Mouse (Mus musculus) brain, embryonic 18.5 days (tissue): ENCODE results near the gene Slc16a1.
"Not testable (repeated sequence)": the region's sequence is repeated elsewhere in the genome, so short reads cannot be mapped to it uniquely, and the experiment has no call there.

Experiments used
- DNase-seq: peaks from one replicate; pipeline ENCODE4 v3.0.0-alpha.2; 2012; ENCODE audit warnings: low read depth, low spot score

The Slc16a1 gene

DNA sequence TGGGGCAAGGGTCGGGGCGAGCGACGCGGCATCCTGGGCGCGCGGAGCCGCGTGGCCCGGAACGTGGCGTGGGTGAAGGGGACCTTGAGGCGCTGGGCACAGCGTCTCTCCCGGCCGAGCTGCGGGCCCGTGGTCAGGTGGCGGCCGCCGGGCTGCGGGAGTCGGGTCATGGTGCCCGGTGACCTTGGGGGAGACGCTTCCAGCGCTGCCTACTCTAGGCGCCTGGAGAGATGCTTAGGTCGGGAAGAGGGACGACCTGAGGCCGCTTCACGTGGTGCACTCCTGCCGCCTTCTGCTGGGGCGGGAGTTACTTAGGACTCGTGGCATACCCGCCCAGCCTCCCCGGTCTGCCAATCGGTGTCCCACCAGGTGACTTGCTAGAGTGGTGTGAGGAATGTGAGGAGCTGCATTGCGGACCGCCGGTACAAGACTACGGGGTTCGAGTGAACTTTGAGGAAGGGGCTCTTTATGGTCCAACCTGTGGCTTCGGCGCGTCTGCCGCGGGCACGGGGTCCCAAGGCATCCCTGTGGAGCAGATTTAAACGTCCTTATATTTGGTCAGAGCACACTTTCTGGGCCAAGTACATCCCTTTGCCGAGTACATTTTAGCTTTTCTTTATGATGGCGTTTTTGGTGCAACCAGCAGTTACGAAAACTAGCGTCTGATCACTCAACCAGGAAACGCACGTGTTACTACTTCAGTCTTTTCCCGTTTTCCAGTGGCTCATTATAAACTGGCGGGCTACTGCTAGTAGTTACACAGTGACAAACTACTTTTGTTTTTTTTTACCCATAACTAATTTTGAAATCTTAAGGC is 672 bp downstream of the Slc16a1 start:
- no peak for DNase-seq

DNA sequence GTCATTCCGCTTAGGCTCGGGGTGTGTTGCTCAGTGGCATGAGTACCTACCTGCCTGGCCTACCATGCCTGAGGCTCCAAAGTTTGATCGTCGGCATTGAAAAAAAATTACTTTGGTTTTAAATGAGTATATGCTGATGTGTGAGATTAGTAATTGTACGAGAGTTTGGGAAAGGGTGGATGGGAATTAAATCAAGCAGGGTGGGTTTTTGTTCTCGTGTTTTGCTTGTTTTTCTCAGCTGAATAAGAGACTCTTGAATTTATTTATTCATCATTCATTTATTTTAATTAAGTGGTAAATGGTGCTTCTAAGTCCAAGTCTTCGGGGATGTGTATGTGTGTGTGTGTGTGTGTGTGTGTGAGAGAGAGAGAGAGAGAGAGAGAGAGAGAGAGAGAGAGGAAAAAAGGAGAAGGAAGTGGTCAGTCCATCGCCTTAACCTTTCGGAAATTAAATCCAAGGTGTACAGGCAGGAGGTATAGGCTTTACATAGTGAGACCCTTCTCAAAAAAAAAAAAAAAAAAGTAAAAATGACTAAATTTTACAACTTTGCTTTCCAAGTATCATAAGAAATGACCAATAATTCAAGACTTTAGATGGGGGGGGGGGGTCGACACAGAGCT is 1.4 kb downstream of the Slc16a1 start:
- no peak for DNase-seq

DNA sequence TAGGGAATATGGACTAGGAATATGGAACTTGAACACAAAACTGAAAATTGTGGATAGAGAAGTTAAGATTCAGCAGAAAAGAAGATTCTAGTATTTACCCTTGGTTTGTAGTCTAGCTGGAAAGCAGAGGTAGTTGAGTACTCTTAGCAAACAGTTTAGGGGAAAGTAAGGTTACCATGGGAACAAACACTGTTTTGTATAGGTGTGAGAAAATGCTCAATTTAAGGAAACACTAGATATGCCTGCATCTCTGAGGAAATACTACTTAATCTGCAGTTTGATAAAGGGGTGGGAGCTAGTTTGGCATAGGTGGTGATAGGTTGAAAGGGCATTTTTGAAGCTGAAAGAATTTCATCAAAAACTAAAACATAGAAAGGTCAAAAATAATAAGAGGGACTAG is 2.4 kb downstream of the Slc16a1 start:
- no peak for DNase-seq

DNA sequence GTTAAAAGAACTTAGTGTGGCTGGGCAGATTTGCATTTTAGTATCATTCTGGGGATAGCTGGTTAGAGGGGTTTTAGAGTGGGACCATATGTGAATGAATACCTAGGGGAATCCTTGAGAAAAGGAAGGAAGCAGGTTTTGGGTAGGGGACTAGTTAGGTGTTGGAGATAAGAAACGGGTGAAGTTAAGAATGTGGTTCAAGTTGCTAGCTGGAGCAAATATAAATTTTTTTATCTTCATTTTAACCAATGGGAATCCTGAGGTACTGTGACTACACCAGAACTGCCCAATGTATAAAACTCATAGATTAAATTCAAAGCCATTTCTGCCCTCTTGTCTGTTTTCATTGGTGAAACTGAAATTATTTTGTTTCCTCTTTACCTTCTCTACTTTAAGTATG is 2.8 kb downstream of the Slc16a1 start:
- DNase-seq = no peak

DNA sequence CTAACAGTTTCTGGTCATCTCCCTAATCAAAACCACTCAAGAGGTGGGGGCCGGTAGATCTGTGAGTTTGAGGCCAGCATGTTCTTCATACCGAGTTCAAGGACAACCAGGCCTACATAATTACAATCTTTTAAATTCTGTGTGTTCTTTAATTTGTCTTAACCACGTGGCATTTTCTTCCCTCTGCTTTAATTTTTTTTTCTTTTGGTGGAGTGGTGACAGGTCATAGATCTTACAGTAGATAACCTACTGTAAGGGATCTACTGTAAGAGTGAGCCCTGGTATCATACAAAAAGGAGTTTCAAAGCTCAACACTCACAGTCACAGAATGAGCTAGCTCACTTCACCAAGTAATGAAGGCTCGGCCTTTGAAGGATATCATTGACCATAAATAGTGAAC is 4.6 kb downstream of the Slc16a1 start:
- no peak for DNase-seq

DNA sequence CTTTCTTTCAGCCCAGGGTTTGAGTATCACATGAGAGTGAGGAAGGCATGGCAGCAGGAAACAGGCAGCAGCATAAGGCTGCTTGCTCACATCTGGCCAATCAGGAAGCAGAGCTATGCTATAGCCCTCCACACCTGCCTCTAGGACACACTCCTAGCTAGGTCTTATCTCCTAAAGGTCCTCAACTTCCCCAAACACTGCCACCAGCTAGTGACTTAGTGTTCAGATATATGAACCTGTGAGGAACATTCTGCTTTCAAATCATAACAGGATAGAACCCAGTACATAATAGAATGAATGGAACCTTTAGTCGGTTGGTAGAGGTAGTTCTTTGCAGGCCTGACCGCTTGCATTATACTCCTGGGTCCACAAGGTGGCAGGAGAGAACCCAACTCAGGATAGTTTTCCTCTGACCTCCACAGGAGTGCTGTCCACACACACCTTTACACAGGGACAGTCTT is 5.4 kb downstream of the Slc16a1 start:
- no peak for DNase-seq

DNA sequence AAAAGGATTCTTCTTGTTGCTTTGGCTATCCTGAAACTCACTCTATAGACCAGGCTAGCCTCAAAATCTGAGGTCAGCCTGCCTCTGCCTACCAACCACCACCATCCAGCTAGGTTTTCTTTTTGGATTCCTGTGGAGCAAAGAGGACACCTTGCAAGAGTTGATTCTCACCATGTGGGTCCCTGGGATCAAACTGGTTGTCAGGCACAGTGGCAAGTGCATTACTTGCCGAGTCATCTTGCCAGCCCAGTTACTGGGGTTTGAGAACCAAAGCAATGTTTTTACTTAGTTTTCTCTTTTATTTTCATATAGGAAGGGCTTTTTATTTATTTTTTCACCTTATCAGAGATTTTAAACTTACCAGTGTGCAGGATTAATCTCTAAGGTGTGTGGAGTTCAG is 5.9 kb downstream of the Slc16a1 start:
- DNase-seq = no peak

DNA sequence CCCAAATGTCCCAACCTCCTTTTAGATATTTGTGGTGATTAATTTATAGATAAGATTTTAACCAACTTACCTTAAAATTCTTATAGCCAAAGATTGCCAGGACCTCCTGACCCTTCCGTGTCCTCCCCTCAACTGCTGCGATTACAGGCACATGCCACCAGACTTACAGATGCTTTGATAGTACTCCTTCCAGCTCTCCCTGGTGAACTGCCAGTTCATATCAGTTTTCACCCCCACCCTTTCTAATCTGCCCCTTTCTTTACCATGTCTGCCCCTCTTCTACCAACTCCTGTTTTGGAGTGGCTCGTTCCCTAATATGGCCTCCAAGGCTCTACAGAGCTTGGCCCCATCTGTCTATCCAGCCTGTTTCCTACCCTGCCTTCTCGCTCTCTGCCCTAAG is 15.8 kb downstream of the Slc16a1 start:
- no peak for DNase-seq

DNA sequence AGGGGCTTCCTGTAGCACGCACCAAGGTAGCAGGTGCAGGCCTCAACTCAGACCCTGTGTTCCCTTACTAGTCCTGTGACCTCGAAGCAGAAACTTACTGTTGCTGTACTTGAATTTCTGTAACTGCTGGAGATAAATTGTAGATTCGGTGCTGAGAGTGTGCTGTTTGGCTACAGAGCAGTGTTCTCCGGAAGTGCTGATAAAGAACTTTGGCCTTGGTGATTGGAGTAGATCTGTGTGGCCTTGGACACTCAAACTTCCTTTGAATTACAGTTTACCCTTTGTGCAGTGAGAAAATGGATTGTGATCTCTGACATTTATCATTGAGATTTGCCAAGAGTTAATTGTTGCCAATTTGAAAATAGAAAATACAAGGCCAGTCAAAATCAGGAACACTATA is 16.5 kb downstream of the Slc16a1 start:
- no peak for DNase-seq

DNA sequence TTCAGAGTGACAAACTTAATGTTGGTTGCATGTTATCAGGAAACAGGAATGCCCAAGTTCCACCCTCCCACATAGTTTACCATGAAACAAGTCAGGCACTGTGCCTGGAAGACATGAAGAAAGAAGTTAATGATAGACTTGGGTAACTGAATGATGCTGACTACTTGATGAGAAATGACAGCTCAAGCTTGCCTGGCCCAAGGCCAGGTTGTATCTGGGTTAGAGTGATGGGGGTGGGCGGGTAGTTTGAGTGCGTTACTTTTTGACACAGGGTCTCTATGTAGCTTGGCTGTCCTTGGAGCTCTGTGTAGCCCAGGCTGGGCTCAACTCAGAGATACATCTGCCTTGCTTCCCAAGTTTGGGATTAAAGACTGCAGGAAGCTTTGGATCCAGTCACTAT is 20.2 kb downstream of the Slc16a1 start:
- DNase-seq = no peak

DNA sequence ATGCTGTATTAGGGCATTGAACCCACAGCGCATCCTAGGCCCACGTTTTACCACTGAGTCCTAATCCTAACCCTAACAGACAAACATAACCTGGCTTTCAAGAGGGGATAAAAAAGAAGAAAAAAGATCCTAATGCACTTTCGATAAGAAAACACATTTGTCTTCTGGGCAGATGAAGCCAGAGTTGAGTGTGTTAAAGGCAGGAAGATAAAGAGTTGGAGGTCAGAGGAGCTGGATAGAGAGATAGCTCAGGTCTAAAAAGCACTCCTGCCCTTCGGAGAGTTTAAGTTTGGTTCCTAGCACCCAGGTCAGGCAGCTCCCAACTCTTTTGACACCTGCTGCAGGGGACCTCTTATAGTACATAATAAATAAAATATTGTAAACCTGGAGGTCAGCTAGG is 21.3 kb downstream of the Slc16a1 start:
- no peak for DNase-seq

DNA sequence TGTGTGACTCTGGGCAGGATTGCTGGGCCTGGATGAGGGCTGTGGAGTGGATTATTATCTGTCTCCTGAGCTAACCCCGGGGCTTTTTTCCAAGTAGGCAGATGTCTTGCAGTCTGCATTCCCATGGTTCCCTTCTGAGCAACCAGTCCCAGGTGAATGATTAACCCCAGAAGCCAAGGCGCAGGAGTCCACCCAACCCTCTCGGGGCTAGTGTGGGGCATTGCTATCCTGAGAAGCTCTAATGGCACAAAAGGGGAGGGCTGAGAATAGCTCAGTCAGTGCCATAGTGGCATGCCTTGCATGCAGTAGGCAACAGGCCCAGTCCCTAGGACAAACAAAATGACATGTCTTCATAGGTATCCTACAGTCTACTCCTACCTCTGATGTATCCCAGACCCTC is 22.1 kb downstream of the Slc16a1 start:
- no peak for DNase-seq

DNA sequence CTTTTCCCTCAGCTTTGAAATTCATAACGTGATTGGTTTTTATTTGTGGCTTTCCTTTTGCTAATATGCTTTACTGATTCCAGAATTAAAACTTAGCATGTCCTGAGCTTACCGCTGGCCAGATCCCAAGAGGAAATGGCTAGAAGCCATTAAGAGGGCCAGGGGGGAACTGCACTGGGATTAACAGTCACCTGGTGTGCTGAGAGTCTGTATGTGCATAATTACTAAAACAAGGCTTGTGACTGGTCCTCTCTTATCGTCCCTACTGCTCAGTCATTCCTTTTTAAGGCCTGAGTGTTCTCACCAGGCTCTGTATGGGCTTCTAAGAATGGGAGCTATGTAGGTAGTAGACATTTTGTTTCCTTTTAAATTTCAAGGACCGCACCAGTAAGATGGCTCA is 23.5 kb downstream of the Slc16a1 start:
- DNase-seq = no peak

DNA sequence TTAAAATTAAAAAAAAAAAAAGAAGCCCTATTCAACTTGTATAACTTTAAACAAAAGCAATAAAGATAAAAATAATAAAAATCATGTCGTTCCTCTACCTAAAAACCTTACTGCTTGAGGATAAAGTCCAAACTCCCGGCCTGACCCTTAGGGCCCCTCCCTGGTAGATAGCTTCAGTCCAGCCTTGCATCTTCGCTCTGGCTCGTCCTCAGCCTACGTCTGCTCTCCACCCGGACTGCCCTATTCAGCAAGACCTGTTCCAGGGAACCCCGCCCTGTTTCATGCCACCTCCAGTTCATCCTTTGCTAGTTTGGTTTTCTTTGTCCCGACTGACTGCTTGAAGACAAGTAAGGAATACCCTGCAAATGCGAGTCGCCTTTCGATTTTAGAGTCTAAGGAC is 24.5 kb downstream of the Slc16a1 start:
- no peak for DNase-seq

DNA sequence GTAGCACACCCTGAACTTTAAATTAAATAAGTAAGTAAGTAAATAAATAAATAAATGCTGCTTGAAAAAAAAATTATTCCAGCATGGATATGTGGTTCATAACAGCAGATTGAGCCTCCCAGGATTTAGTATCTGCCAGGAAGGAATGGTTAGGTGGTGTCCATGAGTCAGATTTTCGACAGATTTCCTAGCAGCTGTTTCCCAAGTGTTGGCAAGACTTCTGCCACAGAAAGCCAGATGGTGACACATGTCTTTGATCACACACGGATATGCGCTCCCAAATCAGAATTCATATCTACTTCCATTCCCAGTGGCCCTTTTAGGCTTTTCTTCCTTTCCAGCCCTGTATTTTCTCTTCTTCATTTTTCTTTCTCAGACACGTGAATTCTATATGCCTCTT is 28.5 kb downstream of the Slc16a1 start:
- DNase-seq = peak; percentile 64

DNA sequence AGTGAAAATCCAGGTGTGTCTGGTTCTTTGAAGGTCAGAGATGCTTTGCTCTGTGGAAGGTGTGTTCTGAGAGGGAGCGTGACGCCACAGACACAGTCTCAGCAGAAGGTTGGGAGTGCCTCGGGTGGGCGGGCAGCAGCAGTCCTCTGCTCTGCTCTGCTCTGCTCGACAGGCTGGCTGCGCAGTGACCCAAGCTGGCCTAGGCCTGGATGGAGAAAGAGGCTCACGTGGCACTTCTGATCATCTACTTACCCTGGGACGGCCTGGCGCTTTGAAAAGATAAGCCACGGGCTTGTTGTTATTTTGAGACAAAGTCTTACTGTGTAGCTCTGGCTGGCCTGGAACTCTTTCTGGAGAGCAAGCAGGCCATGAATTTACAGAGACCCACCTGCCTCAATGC is 29.0 kb downstream of the Slc16a1 start:
- DNase-seq = no peak

DNA sequence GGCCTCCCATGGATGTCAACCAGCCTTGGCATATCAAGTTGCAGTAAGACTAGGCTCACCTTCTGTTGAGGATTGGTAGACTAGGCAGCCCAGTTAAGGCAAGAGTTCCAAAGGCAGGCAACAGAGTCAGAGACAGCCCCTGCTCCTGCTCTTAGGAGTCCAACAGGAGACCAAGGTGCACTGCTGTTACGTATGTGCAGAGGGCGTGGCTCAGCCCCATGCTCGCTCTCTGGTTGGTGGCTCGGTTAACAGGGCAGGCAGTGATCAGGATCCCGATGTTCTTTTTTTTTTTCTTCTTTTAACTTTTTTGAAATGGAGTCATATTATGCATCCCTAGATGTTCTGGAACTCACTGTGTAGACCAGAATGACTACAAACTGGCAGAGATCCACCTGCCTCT is 30.5 kb downstream of the Slc16a1 start:
- no peak for DNase-seq

DNA sequence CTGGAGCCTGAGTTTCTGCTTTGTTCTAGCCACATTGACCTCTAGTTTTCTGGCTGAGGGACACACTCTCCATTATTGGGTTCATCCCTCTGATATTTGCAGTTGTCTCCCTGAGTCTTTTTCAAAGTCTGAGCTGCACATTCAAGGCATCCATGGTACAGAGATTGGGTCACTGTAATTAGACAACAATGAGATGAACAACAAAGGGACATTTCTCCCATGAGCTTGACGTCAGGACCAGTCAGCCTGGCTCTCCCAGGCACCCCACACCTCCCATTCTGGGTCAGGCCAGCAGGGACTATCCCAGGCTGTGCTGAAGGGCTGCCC is 31.4 kb downstream of the Slc16a1 start:
- no peak for DNase-seq

DNA sequence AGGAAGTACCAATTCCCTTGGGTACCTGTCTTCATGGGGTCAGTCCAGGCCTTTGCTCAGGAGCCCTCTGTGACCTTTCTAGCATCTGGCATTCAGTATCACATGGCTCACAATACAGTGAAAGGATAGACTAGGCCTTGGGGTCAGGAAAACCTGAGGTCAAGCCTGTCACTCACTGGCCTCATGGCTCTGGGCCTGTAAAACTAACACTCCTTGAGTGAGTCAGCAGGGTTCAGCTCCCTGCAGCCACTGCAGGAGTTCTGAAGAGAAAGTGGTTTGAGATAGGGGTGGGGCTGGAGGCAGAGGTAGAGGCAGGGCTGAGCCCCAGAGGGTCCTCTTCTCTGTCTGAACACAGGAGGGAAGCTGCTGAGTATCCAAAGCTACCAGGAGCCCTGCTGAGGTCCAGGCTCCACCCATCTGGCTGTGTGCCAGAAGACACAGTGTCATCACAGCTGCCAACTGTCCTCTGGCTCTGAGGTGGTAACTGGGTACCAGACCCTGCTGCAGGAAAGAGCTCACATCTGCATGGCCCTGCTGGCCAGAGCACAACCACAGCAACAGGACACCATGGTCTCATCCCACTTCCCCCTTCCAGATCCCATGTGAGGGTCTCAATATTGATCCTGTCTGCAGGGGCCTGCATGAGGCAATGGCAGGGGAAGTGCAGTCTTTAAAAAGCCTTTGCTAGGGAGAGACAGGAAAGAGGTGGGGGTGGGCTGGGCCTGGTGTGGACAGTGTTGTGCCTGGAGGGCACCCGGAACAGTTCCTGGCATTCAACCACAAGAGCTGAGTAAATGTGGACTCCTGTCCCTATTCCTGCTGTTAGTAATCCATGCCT is 31.9 kb downstream of the Slc16a1 start:
- DNase-seq = not testable (repeated sequence)

DNA sequence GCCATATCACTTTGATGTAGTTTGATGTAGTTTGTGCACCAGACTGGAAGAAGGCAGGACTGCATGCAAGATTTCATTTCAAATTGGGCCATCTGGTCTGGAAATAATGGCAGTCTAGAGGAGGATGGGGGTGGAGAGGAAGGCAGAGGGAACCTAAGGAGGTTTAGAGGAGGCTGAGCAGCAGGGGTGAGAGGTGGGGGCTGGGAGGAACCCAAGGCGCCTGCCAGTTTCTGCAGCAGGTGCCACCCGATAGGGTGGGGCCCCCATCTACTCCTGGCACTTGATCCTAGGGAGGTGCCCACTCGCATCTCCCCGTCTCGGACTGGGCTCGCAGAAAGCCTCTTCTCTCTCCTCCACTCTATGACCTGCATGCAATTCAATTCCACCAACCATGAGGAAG is 33.1 kb downstream of the Slc16a1 start:
- no peak for DNase-seq

DNA sequence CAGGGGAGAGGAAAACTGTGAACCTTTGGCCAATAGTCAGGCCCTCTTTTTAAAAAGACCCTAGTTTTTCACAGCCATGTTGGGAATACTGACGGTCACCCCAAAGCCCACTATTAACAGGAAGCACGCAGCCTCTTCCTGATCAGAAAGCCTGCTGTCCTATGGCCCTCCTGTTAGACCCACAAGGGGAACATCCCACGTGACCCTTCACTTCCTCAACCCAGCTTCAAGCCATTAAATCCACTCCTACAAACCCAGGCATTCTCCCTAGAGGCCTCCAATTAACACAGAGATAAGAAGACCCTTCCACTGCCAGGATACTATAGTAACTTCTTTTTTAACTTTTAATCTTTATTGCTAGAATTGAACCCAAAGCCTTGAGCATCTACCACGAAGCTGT is 33.6 kb downstream of the Slc16a1 start:
- DNase-seq = no peak

DNA sequence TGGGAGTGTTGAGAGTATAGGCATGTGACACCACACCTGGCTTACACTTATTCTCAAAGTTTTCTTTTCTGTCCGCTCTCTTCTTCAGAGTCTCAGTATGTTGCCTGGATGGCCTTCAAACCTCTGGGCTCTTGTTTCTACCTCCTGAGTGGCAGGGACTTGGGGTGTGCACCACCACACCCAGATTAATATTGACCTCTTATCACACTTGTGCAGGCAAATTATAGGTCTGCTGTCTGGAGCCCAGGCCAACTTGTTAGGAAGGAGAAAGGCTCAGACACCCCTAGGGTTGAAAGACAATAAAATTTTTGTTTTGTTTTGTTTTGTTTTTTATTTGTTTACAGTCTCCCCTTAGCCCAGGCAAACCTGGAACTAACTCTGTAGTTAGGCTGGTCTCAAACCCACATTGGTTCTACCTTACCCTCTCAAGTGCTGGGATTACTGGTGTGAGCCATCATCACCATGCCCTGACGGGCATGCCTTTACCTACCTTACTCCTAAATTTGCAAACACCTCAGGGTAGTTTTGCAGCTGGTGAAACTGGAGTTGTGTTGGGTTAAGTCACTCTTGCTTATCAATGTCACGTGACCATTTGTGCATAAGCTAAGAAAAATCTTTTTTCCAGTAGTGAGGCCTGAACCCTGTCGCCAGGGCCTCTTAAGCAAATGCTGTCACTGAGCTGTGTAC is 35.3 kb downstream of the Slc16a1 start:
- no peak for DNase-seq
